Mouse (Mus musculus) heart, adult 2 months (tissue): Measurements from ENCODE around the gene Tspan17. TPM values are rescaled to one million over a fixed set of nuclear protein-coding genes. Genes with fewer than 3 reads are reported as not detected.

Source experiments
- DNase-seq, 2 experiments: peaks; one replicate each; pipeline ENCODE4 v3.0.0; 2021
- H3K27ac ChIP-seq: fragments of 200-600 bp; 2 replicates; pipeline ENCODE4 v1.8.1; 2022
- H3K27me3 ChIP-seq: fragments of 200-500 bp; 2 replicates; pipeline ENCODE4 v1.6.1; 2012; ENCODE audit warnings: mild to moderate bottlenecking, low read length, inconsistent platforms, mixed read lengths; ENCODE audit not compliant: control insufficient read depth, insufficient read depth
- H3K36me3 ChIP-seq: fragments of 200-500 bp; 2 replicates; pipeline ENCODE4 v1.6.1; 2012; ENCODE audit warnings: low read length, inconsistent platforms; ENCODE audit not compliant: control insufficient read depth, insufficient read depth
- H3K4me1 ChIP-seq: fragments of 200-500 bp; 2 replicates; pipeline ENCODE4 v1.6.1; 2011; ENCODE audit warnings: low read length; ENCODE audit not compliant: control insufficient read depth, insufficient read depth
- H3K4me3 ChIP-seq: fragments of 200-600 bp; 2 replicates; pipeline ENCODE4 v1.8.1; 2022
- H3K79me2 ChIP-seq: fragments of 200-500 bp; replicated peaks from 2 replicates; pipeline ENCODE4 v1.6.1; 2012; ENCODE audit warnings: mild to moderate bottlenecking, inconsistent platforms, low read length, moderate library complexity, mixed read lengths; ENCODE audit not compliant: control insufficient read depth, insufficient read depth
- H3K9ac ChIP-seq: fragments of 200-500 bp; 2 replicates; pipeline ENCODE4 v1.6.1; 2012; ENCODE audit warnings: low read depth, mild to moderate bottlenecking, control low read depth, inconsistent platforms, low read length, mixed read lengths
- CTCF ChIP-seq: fragments of 200-600 bp; IDR thresholded peaks from 2 replicates; pipeline ENCODE4 v1.8.1; 2022; ENCODE audit warnings: antibody characterized with exemption, mild to moderate bottlenecking, moderate library complexity
- EP300 ChIP-seq: fragments of 200-500 bp; IDR thresholded peaks from 2 replicates; pipeline ENCODE4 v1.6.1; 2011; ENCODE audit warnings: low read depth, low read length, control low read depth; ENCODE audit not compliant: insufficient read depth
- POLR2A ChIP-seq: fragments of 200-500 bp; IDR thresholded peaks from 2 replicates; pipeline ENCODE4 v1.6.1; 2011; ENCODE audit warnings: mild to moderate bottlenecking, low read depth, low read length, control low read depth; ENCODE audit not compliant: insufficient read depth
- WGBS: fragments of 180-500 bp; shearing (Covaris S2); methylation state at CpG from one replicate; pipeline ENCODE4 v1.1.7; 2018; 5-methylcytosine and 5-hydroxymethylcytosine counted together
- intact Hi-C: fragments of 180-260 bp; cut with DNase I; formaldehyde crosslinking; loops from one replicate; pipeline ENCODE4 v1.15.1; 2025
- polyA plus RNA-seq: library from polyadenylated mRNA; depleted of rRNA; stranded (reverse); fragments of >200 nt; gene quantifications from 2 replicates; pipeline ENCODE4 v1.2.3, GENCODE M21; 2012; rRNA removed
- total RNA-seq, 2 experiments: library from RNA; stranded (reverse); gene quantifications; 2 replicates each; pipeline ENCODE4 v1.2.3; 2021

The Tspan17 gene
- total and polyA plus RNA-seq, 3 experiments = 7.2 to 12.7 (median 10.0) TPM

- TF ChIP-seq EP300 (no peak), POLR2A (no peak), CTCF (no peak)
- intact Hi-C loops = no loop called here
- Histone ChIP-seq H3K9ac (no peak overlapping the region), H3K36me3 (no peaks in the 10 kb centered on the region), H3K4me1 (no peaks in the 10 kb centered on the region), H3K79me2 (no peaks in the 10 kb centered on the region), H3K27ac (no peak overlapping the region), H3K27me3 (no peaks in the 10 kb centered on the region), H3K4me3 (no peak overlapping the region)
- DNase-seq = no peak
- WGBS = 56% methylated on average over 5 of the region's 5 CpGs
These were observed 47.9 kb downstream of the Tspan17 start for GRCm38 (mm10) chr13:54837061-54837460.

- no peaks in the 10 kb centered on the region for H3K27me3 ChIP-seq
These were observed 48.3 kb downstream of the Tspan17 start for GRCm38 (mm10) chr13:54837471-54837889.

GRCm38 (mm10) chr13:54838540-54838939, 49.4 kb downstream of the Tspan17 start:
- WGBS = 67% methylated on average over 15 of the region's 15 CpGs
- Histone ChIP-seq H3K79me2 (no peaks in the 10 kb centered on the region), H3K9ac (no peak overlapping the region), H3K4me3 (no peak overlapping the region), H3K36me3 (no peaks in the 10 kb centered on the region), H3K27me3 (no peaks in the 10 kb centered on the region), H3K4me1 (no peaks in the 10 kb centered on the region), H3K27ac (no peak overlapping the region)
- no peak for TF ChIP-seq POLR2A
- no peak for TF ChIP-seq CTCF
- no peak for TF ChIP-seq EP300
- intact Hi-C loops = no loop called here
- no peak for DNase-seq

More at GRCm38 (mm10) chr13:54837471-54837889, 48.3 kb downstream of the Tspan17 start:
- Histone ChIP-seq H3K9ac (no peak overlapping the region), H3K4me3 (no peak overlapping the region), H3K27ac (no peak overlapping the region), H3K79me2 (no peaks in the 10 kb centered on the region), H3K36me3 (no peaks in the 10 kb centered on the region), H3K4me1 (no peaks in the 10 kb centered on the region)
- no peak for DNase-seq
- WGBS = 10% methylated on average over 9 of the region's 9 CpGs
- intact Hi-C loops = no loop called here
- no peak for TF ChIP-seq CTCF
- TF ChIP-seq POLR2A = no peak
- no peak for TF ChIP-seq EP300

GRCm38 (mm10) chr13:54839211-54839610, 50.0 kb downstream of the Tspan17 start:
- intact Hi-C loops = no loop called here
- no peaks in the 10 kb centered on the region for H3K79me2 ChIP-seq
- no peaks in the 10 kb centered on the region for H3K36me3 ChIP-seq
- TF ChIP-seq CTCF (no peak), POLR2A (no peak), EP300 (no peak)
- no peak overlapping the region for H3K9ac ChIP-seq
- no peaks in the 10 kb centered on the region for H3K4me1 ChIP-seq
- 64% methylated on average over 6 of the region's 6 CpGs for WGBS
- no peaks in the 10 kb centered on the region for H3K27me3 ChIP-seq
- no peak overlapping the region for H3K4me3 ChIP-seq
- no peak overlapping the region for H3K27ac ChIP-seq
- DNase-seq = no peak

- no peak for TF ChIP-seq EP300
- no peak for TF ChIP-seq CTCF
- no peak for TF ChIP-seq POLR2A
- H3K27ac ChIP-seq = no peak overlapping the region
- DNase-seq = no peak
- no peak overlapping the region for H3K9ac ChIP-seq
- WGBS = 57% methylated on average over 8 of the region's 8 CpGs
- H3K27me3 ChIP-seq = no peaks in the 10 kb centered on the region
- H3K4me3 ChIP-seq = no peak overlapping the region
- intact Hi-C loops = no loop called here
- H3K4me1 ChIP-seq = no peaks in the 10 kb centered on the region
- H3K79me2 ChIP-seq = no peaks in the 10 kb centered on the region
- no peaks in the 10 kb centered on the region for H3K36me3 ChIP-seq
These were observed 55.4 kb downstream of the Tspan17 start for GRCm38 (mm10) chr13:54844579-54844978.

Other genes starting within 250 kb of the Tspan17 start
- 10 to 100 TPM; 84.8 to 93.1 TPM for gene 4833439L19Rik, start 223.9 kb upstream of the Tspan17 start, total RNA-seq
- gene 4833439L19Rik, start 223.9 kb upstream of the Tspan17 start, polyA plus RNA-seq = 114 and 175 TPM in 2 replicates
- 1 to 10 TPM; 6.2 to 6.8 TPM for gene Arl10, start 214.4 kb upstream of the Tspan17 start, total RNA-seq
- gene Arl10, start 214.4 kb upstream of the Tspan17 start, polyA plus RNA-seq = 8.9 and 11.8 TPM in 2 replicates
- 10 to 100 TPM; 16.5 to 17.1 TPM for gene Nop16, start 199.3 kb upstream of the Tspan17 start, total RNA-seq
- gene Nop16, start 199.3 kb upstream of the Tspan17 start, polyA plus RNA-seq = 5.9 and 10.0 TPM in 2 replicates
- gene Higd2a, start 199.2 kb upstream of the Tspan17 start, total RNA-seq = 100 to 1,000 TPM; 169 to 189 TPM
- 189 and 270 TPM in 2 replicates for gene Higd2a, start 199.2 kb upstream of the Tspan17 start, polyA plus RNA-seq
- gene Cltb, start 178.0 kb upstream of the Tspan17 start, total RNA-seq = 100 to 1,000 TPM in 1 of 2 experiments, 10 to 100 TPM in 1; 96.6 to 105 TPM
- gene Cltb, start 178.0 kb upstream of the Tspan17 start, polyA plus RNA-seq = 51.2 and 64.1 TPM in 2 replicates
- 10 to 100 TPM; 20.4 to 21.4 TPM for gene Faf2, start 167.6 kb upstream of the Tspan17 start, total RNA-seq
- gene Faf2, start 167.6 kb upstream of the Tspan17 start, polyA plus RNA-seq = 9.2 and 17.2 TPM in 2 replicates
- gene Rnf44, start 95.5 kb upstream of the Tspan17 start, total RNA-seq = 10 to 100 TPM; 51.6 to 54.6 TPM
- gene Rnf44, start 95.5 kb upstream of the Tspan17 start, polyA plus RNA-seq = 69.2 and 94.5 TPM in 2 replicates
- not detected for gene Cdhr2, start 87.9 kb upstream of the Tspan17 start, total RNA-seq
- 0.04 TPM in 1 of 2 replicates, not detected in the other for gene Cdhr2, start 87.9 kb upstream of the Tspan17 start, polyA plus RNA-seq
- not detected for gene Gprin1, start 39.5 kb upstream of the Tspan17 start, total RNA-seq
- 0.03 TPM in 1 of 2 replicates, not detected in the other for gene Gprin1, start 39.5 kb upstream of the Tspan17 start, polyA plus RNA-seq
- not detected for gene Sncb, start 22.8 kb upstream of the Tspan17 start, total RNA-seq
- gene Sncb, start 22.8 kb upstream of the Tspan17 start, polyA plus RNA-seq = 0.20 and 0.31 TPM in 2 replicates
- gene Eif4e1b, start 5.4 kb upstream of the Tspan17 start, total RNA-seq = not detected
- gene Eif4e1b, start 5.4 kb upstream of the Tspan17 start, polyA plus RNA-seq = not detected in 2 replicates
- gene Unc5a, start 160.0 kb downstream of the Tspan17 start, total RNA-seq = under 1 TPM; 0.57 to 0.73 TPM
- gene Unc5a, start 160.0 kb downstream of the Tspan17 start, polyA plus RNA-seq = 0.91 and 1.2 TPM in 2 replicates
- under 1 TPM; 0.84 to 0.91 TPM for gene Hk3, start 232.0 kb downstream of the Tspan17 start, total RNA-seq
- gene Hk3, start 232.0 kb downstream of the Tspan17 start, polyA plus RNA-seq = 1.2 and 1.3 TPM in 2 replicates